ENCODE assay signal across 27 mouse cellular contexts in genomic region chr19:42640211-42640610, GRCm38 (mm10). TPM values are rescaled to one million over a fixed set of nuclear protein-coding genes. Genes with fewer than 3 reads are reported as not detected.
DNase-seq lines count a peak whose midpoint lies in the region; ATAC-seq and TF ChIP-seq lines count a peak whose summit lies in the region.
"Had no signal": no experiment of that assay in that cellular context is flagged by ENCODE, and none has a peak within 500 bp of the region (broad histone marks: within the 10 kb centered on the region; RNA-seq: fewer than 3 reads in every experiment).

No protein-coding gene starts in this region.

- no peaks in the 10 kb centered on the region for H3K36me3 ChIP-seq in heart, embryonic 12.5 days
- H3K36me3 ChIP-seq in midbrain, embryonic 10.5 days = no peaks in the 10 kb centered on the region
- H3K36me3 ChIP-seq in midbrain, postnatal 0 days (ENCODE audit: insufficient read depth, low read length) = no peaks in the 10 kb centered on the region
- H3K36me3 ChIP-seq in small intestine, adult 2 months (ENCODE audit: control insufficient read depth, insufficient read depth, low read length) = no peaks in the 10 kb centered on the region
- H3K36me3 ChIP-seq: forebrain, embryonic 12.5 days; heart, embryonic 15.5 days; limb, embryonic 12.5 days; midbrain, embryonic 13.5 days had no signal

- TF ChIP-seq CTCF in midbrain, postnatal 0 days (IDR thresholded peaks at IDR 0.05) = no peak
- no peak for TF ChIP-seq CTCF in small intestine, adult 2 months (IDR thresholded peaks at IDR 0.05; ENCODE audit: extremely low read depth, insufficient read length, insufficient replicate concordance, low read depth, low read length)

- no peak overlapping the region for H3K4me3 ChIP-seq in heart, embryonic 12.5 days
- no peak overlapping the region for H3K4me3 ChIP-seq in midbrain, embryonic 10.5 days
- no peak overlapping the region for H3K4me3 ChIP-seq in midbrain, postnatal 0 days (ENCODE audit: low read depth, low read length)
- H3K4me3 ChIP-seq in small intestine, adult 2 months (ENCODE audit: low read depth, low read length) = no peak overlapping the region
- H3K4me3 ChIP-seq: erythroblast, embryonic 14.5 days; forebrain, embryonic 12.5 days; heart, embryonic 15.5 days; limb, embryonic 12.5 days; megakaryocyte, embryonic 14.5 days; midbrain, embryonic 13.5 days had no signal

- 81% methylated on average over 9 of the region's 9 CpGs for WGBS in heart, embryonic 12.5 days
- 86% methylated on average over 9 of the region's 9 CpGs for WGBS in midbrain, embryonic 10.5 days
- 82% methylated on average over 9 of the region's 9 CpGs for WGBS in midbrain, postnatal 0 days
- WGBS in small intestine, adult 2 months = 78% methylated on average over 9 of the region's 9 CpGs

- ATAC-seq in heart, embryonic 12.5 days (ENCODE audit: insufficient number of reproducible peaks, low FRiP score) = no peak
- ATAC-seq in midbrain, postnatal 0 days (ENCODE audit: low FRiP score) = no peak
- ATAC-seq: forebrain, postnatal 0 days; inflammation-experienced regulatory T-cells, adult 6 months; midbrain, embryonic 13.5 days had no signal

- no peak overlapping the region for H3K9ac ChIP-seq in heart, embryonic 12.5 days
- no peak overlapping the region for H3K9ac ChIP-seq in midbrain, postnatal 0 days (replicated peaks; ENCODE audit: low read length, poor library complexity, severe bottlenecking)
- H3K9ac ChIP-seq: forebrain, embryonic 12.5 days; forebrain, postnatal 0 days; heart, embryonic 15.5 days; hindbrain, embryonic 14.5 days; limb, embryonic 12.5 days; midbrain, embryonic 13.5 days had no signal

- no peaks in the 10 kb centered on the region for H3K9me3 ChIP-seq in heart, embryonic 12.5 days (replicated peaks)
- H3K9me3 ChIP-seq in midbrain, embryonic 10.5 days (replicated peaks) = no peaks in the 10 kb centered on the region; the same call in 1 of the 2 replicates
- H3K9me3 ChIP-seq in midbrain, postnatal 0 days (ENCODE audit: low read length) = no peaks in the 10 kb centered on the region
- H3K9me3 ChIP-seq: forebrain, embryonic 12.5 days; heart, embryonic 15.5 days; limb, embryonic 12.5 days; midbrain, embryonic 13.5 days had no signal

- no peak overlapping the region for H3K4me2 ChIP-seq in heart, embryonic 12.5 days
- H3K4me2 ChIP-seq in midbrain, postnatal 0 days (ENCODE audit: low read depth, low read length, poor library complexity, severe bottlenecking) = no peak overlapping the region
- H3K4me2 ChIP-seq: forebrain, embryonic 12.5 days; heart, embryonic 15.5 days; hindbrain, embryonic 14.5 days; limb, embryonic 12.5 days; midbrain, embryonic 13.5 days had no signal

- intact Hi-C loops in left cerebral cortex, postnatal 10 days (cut with DNase I) = no loop called here

- TF ChIP-seq POLR2A in small intestine, adult 2 months (IDR thresholded peaks at IDR 0.05; ENCODE audit: low read depth, low read length) = no peak

- H3K27ac ChIP-seq in heart, embryonic 12.5 days (ENCODE audit: poor library complexity, severe bottlenecking) = no peak overlapping the region
- H3K27ac ChIP-seq in midbrain, embryonic 10.5 days (replicated peaks) = no peak overlapping the region
- H3K27ac ChIP-seq in midbrain, postnatal 0 days (ENCODE audit: low read depth, low read length) = no peak overlapping the region
- H3K27ac ChIP-seq in small intestine, adult 2 months (ENCODE audit: insufficient read depth, low read depth, low read length) = peak overlapping the region; percentile 61; the same call in 1 of the 2 replicates
- H3K27ac ChIP-seq: forebrain, embryonic 12.5 days; heart, embryonic 15.5 days; hindbrain, embryonic 14.5 days; limb, embryonic 12.5 days; midbrain, embryonic 13.5 days had no signal

- H3K27me3 ChIP-seq in heart, embryonic 12.5 days (replicated peaks) = 0 out of 2 replicates have a peak, but pooled peaks cover 2% of the 10 kb centered on the region
- H3K27me3 ChIP-seq in midbrain, embryonic 10.5 days (ENCODE audit: low read depth, poor library complexity, severe bottlenecking) = no peaks in the 10 kb centered on the region
- no peaks in the 10 kb centered on the region for H3K27me3 ChIP-seq in midbrain, postnatal 0 days (ENCODE audit: insufficient read depth, low read length)
- H3K27me3 ChIP-seq in small intestine, adult 2 months (ENCODE audit: control insufficient read depth, insufficient read depth, low read length) = no peaks in the 10 kb centered on the region
- H3K27me3 ChIP-seq: forebrain, embryonic 12.5 days; limb, embryonic 12.5 days; midbrain, embryonic 13.5 days had no signal

- DNase-seq in heart, postnatal 4 days = peak; percentile 2
- peak; percentile 9 for DNase-seq in midbrain, embryonic 10.5 days (ENCODE audit: low spot score)
- DNase-seq in midbrain, postnatal 0 days (ENCODE audit: low spot score) = no peak
- no peak for DNase-seq in left cerebral cortex, postnatal 10 days (ENCODE audit: extremely low spot score in 1 of 2, low spot score in 2 of 2)
- no peak for DNase-seq in left cerebral cortex, adult 8-10 months (ENCODE audit: low spot score in 2 of 2)
- DNase-seq: adrenal gland, postnatal 14 days; cerebellum, adult 11-12 months; cerebellum, adult 9-11 months; forebrain, postnatal 0 days; gastrocnemius, postnatal 10 days; heart, postnatal 36 days; kidney, adult 9 months; kidney, postnatal 10 days; lung, postnatal 4 days; thymus, postnatal 14 days had no signal

- no peaks in the 10 kb centered on the region for H3K4me1 ChIP-seq in heart, embryonic 12.5 days (replicated peaks)
- H3K4me1 ChIP-seq in midbrain, embryonic 10.5 days = peaks cover 8% of the 10 kb centered on the region
- H3K4me1 ChIP-seq in midbrain, postnatal 0 days (ENCODE audit: insufficient read depth, low read length) = no peaks in the 10 kb centered on the region
- no peaks in the 10 kb centered on the region for H3K4me1 ChIP-seq in small intestine, adult 2 months (ENCODE audit: control insufficient read depth, insufficient read depth, insufficient read length, low read length)
- H3K4me1 ChIP-seq: forebrain, embryonic 12.5 days; heart, embryonic 15.5 days; midbrain, embryonic 13.5 days had no signal

RNA-seq across cellular contexts. Expression of gene Loxl4, which starts 27.6 kb away (rescaled TPM):
- total RNA-seq in heart, postnatal 4 days (2021) = 1 to 10 TPM; 1.9 TPM
- polyA plus RNA-seq in heart, embryonic 12.5 days (2016; fragmentation: Nextera tagmentation; extraction: Ambion mirVana) = 0.18 and 0.27 TPM in 2 replicates
- 0.19 and 0.25 TPM in 2 replicates for polyA plus RNA-seq in midbrain, embryonic 10.5 days (2016; fragmentation: Nextera tagmentation; extraction: Ambion mirVana)
- total RNA-seq in midbrain, postnatal 0 days (2014; rRNA removed) = 0.24 and 0.27 TPM in 2 replicates
- polyA plus RNA-seq in midbrain, postnatal 0 days (2015; fragmentation: Nextera tagmentation; extraction: Ambion mirVana) = 0.10 and 0.11 TPM in 2 replicates
- 1.1 and 1.7 TPM in 2 replicates for polyA plus RNA-seq in small intestine, adult 2 months (2012; rRNA removed)
- total RNA-seq in left cerebral cortex, postnatal 10 days (2021) = under 1 TPM; 0.47 to 0.51 TPM
- under 1 TPM; 0.14 to 0.98 (median 0.18) TPM for total RNA-seq in left cerebral cortex, adult 8-10 months (2022)
- total RNA-seq: common myeloid progenitor, adult 5-6 weeks; monocyte, adult 5-6 weeks had no signal
- polyA plus RNA-seq: erythroblast, embryonic 14.5 days had no signal

Comparison
In these comparisons a context has a peak if more than half of its experiments do, and no peak if none do; other contexts are left out.
1. DNase-seq: peak in heart, postnatal 4 days (single experiment) and midbrain, embryonic 10.5 days (single experiment); none in midbrain, postnatal 0 days (single experiment), left cerebral cortex, postnatal 10 days (0 of 2) and left cerebral cortex, adult 8-10 months (0 of 2).